Mouse (Mus musculus): ENCODE results near the gene Iqcn. TPM values are rescaled to one million over a fixed set of nuclear protein-coding genes. Genes with fewer than 3 reads are reported as not detected.
A peak's percentile ranks its signal among the peaks of the same experiment; 100 is the strongest.

Gene Iqcn
- polyA plus RNA-seq, 1 experiment from 2014 or later: not detected

- ATAC-seq (ENCODE audit: insufficient read depth, low FRiP score, low TSS enrichment) (no peak), DNase-seq (ENCODE audit: low spot score) (peak; percentile 85)
- Histone ChIP-seq H3K27me3 (ENCODE audit: control insufficient read depth, insufficient read depth, low read length) (no peaks in the 10 kb centered on the region), H3K4me1 (ENCODE audit: control insufficient read depth, insufficient read depth, low read length) (peaks cover 42% of the 10 kb centered on the region), H3K9ac (ENCODE audit: low read length) (peak overlapping the region; percentile 41), H3K9me3 (ENCODE audit: control insufficient read depth, low read length) (no peaks in the 10 kb centered on the region), H3K36me3 (ENCODE audit: control insufficient read depth, insufficient read depth, low read length) (no peaks in the 10 kb centered on the region), H3K4me2 (ENCODE audit: low read depth) (peak overlapping the region; percentile 46), H3K27ac (ENCODE audit: low read depth, low read length) (peak overlapping the region; percentile 73), H3K4me3 (ENCODE audit: low read depth, low read length) (peak overlapping the region; percentile 4; the same call in 1 of the 2 replicates)
- WGBS: 9% methylated on average over 31 of the region's 31 CpGs
Observed at GRCm38 (mm10) chr8:70696019-70696885, 7.0 kb upstream of the Iqcn start.

- H3K4me3 ChIP-seq (ENCODE audit: low read depth, low read length): peak overlapping the region; percentile 4; the same call in 1 of the 2 replicates
- H3K36me3 ChIP-seq (ENCODE audit: control insufficient read depth, insufficient read depth, low read length): no peaks in the 10 kb centered on the region
- H3K4me2 ChIP-seq (ENCODE audit: low read depth): peak overlapping the region; percentile 46
- peak overlapping the region; percentile 73 for H3K27ac ChIP-seq (ENCODE audit: low read depth, low read length)
- H3K4me1 ChIP-seq (ENCODE audit: control insufficient read depth, insufficient read depth, low read length): peaks cover 41% of the 10 kb centered on the region
- ATAC-seq (ENCODE audit: insufficient read depth, low FRiP score, low TSS enrichment) (no peak), DNase-seq (ENCODE audit: low spot score) (no peak)
- whole genome bisulfite sequencing: 49% methylated on average over 4 of the region's 4 CpGs
- peak overlapping the region; percentile 41 for H3K9ac ChIP-seq (ENCODE audit: low read length)
- H3K27me3 ChIP-seq (ENCODE audit: control insufficient read depth, insufficient read depth, low read length): no peaks in the 10 kb centered on the region
- no peaks in the 10 kb centered on the region for H3K9me3 ChIP-seq (ENCODE audit: control insufficient read depth, low read length)
Observed at GRCm38 (mm10) chr8:70696946-70697345, 6.3 kb upstream of the Iqcn start.

- ATAC-seq (ENCODE audit: insufficient read depth, low FRiP score, low TSS enrichment): no peak
Observed at GRCm38 (mm10) chr8:70697366-70698250, 5.6 kb upstream of the Iqcn start.

GRCm38 (mm10) chr8:70698310-70699109, 4.7 kb upstream of the Iqcn start, which contains the start of gene Jund:
Gene Jund (plus strand): TSS chr8:70698949.
- Histone ChIP-seq H3K27me3 (ENCODE audit: control insufficient read depth, insufficient read depth, low read length) (no peaks in the 10 kb centered on the region), H3K36me3 (ENCODE audit: control insufficient read depth, insufficient read depth, low read length) (no peaks in the 10 kb centered on the region), H3K27ac (ENCODE audit: low read depth, low read length) (peak within 1 kb of the TSS; percentile 98), H3K4me3 (ENCODE audit: low read depth, low read length) (peak within 1 kb of the TSS; percentile 83), H3K9ac (ENCODE audit: low read length) (peak within 1 kb of the TSS; percentile 83), H3K4me2 (ENCODE audit: low read depth) (peak within 1 kb of the TSS; percentile 49), H3K4me1 (ENCODE audit: control insufficient read depth, insufficient read depth, low read length) (peaks cover 36% of the 10 kb centered on the region), H3K9me3 (ENCODE audit: control insufficient read depth, low read length) (no peaks in the 10 kb centered on the region)
- WGBS: under 1% methylated on average over 68 of the region's 69 CpGs
- DNase-seq (ENCODE audit: low spot score): peak; percentile 100
- peak; percentile 84 for ATAC-seq (ENCODE audit: insufficient read depth, low FRiP score, low TSS enrichment)

More at GRCm38 (mm10) chr8:70697366-70698250, 5.6 kb upstream of the Iqcn start:
- 77% methylated on average over 12 of the region's 12 CpGs for WGBS
- H3K27ac ChIP-seq (ENCODE audit: low read depth, low read length): peak overlapping the region; percentile 98
- no peaks in the 10 kb centered on the region for H3K36me3 ChIP-seq (ENCODE audit: control insufficient read depth, insufficient read depth, low read length)
- peaks cover 38% of the 10 kb centered on the region for H3K4me1 ChIP-seq (ENCODE audit: control insufficient read depth, insufficient read depth, low read length)
- H3K4me3 ChIP-seq (ENCODE audit: low read depth, low read length): peak overlapping the region; percentile 83
- no peaks in the 10 kb centered on the region for H3K9me3 ChIP-seq (ENCODE audit: control insufficient read depth, low read length)
- H3K27me3 ChIP-seq (ENCODE audit: control insufficient read depth, insufficient read depth, low read length): no peaks in the 10 kb centered on the region
- H3K9ac ChIP-seq (ENCODE audit: low read length): peak overlapping the region; percentile 59
- H3K4me2 ChIP-seq (ENCODE audit: low read depth): peak overlapping the region; percentile 49
- DNase-seq (ENCODE audit: low spot score): no peak

GRCm38 (mm10) chr8:70699116-70699833, 4.0 kb upstream of the Iqcn start:
- Histone ChIP-seq H3K27ac (ENCODE audit: low read depth, low read length) (peak overlapping the region; percentile 98), H3K9ac (ENCODE audit: low read length) (peak overlapping the region; percentile 83), H3K4me3 (ENCODE audit: low read depth, low read length) (peak overlapping the region; percentile 83), H3K36me3 (ENCODE audit: control insufficient read depth, insufficient read depth, low read length) (no peaks in the 10 kb centered on the region), H3K4me2 (ENCODE audit: low read depth) (peak overlapping the region; percentile 49), H3K9me3 (ENCODE audit: control insufficient read depth, low read length) (no peaks in the 10 kb centered on the region), H3K27me3 (ENCODE audit: control insufficient read depth, insufficient read depth, low read length) (no peaks in the 10 kb centered on the region), H3K4me1 (ENCODE audit: control insufficient read depth, insufficient read depth, low read length) (peaks cover 35% of the 10 kb centered on the region)
- WGBS: under 1% methylated on average over 68 of the region's 89 CpGs
- ATAC-seq (ENCODE audit: insufficient read depth, low FRiP score, low TSS enrichment): peak; percentile 16
- DNase-seq (ENCODE audit: low spot score): no peak

DNA sequence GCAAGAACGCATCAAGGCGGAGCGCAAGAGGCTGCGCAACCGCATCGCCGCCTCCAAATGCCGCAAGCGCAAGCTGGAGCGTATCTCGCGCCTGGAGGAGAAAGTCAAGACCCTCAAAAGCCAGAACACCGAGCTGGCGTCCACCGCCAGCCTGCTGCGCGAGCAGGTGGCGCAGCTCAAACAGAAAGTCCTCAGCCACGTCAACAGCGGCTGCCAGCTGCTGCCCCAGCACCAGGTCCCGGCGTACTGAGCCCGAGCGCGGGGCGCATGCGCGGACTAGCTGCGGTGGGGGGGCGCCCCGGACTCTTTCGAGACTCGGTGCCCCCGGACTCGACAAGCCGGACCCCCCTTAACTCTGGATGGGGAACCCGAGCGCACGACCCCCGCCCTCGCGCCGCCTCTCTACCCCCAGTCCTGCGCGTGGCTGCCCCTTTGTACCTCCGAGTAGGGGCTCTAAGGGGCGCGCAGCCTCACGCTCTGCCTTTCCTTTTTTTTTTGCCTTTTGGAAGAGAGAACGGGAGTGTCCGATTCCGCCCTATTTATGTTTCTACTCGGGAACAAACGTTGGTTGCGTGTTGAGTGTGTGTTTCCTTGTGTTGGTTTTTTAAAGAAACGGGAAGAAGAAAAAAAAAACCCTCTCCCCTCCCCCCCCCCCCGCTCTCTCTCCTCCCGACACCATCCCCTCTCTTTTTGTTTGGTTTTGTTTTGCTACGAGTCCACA, 3.3 kb upstream of the Iqcn start:
- under 1% methylated on average over 57 of the region's 59 CpGs for WGBS
- Histone ChIP-seq H3K36me3 (ENCODE audit: control insufficient read depth, insufficient read depth, low read length) (no peaks in the 10 kb centered on the region), H3K4me2 (ENCODE audit: low read depth) (peak overlapping the region; percentile 49), H3K4me3 (ENCODE audit: low read depth, low read length) (peak overlapping the region; percentile 83), H3K9ac (ENCODE audit: low read length) (peak overlapping the region; percentile 83), H3K27me3 (ENCODE audit: control insufficient read depth, insufficient read depth, low read length) (no peaks in the 10 kb centered on the region), H3K9me3 (ENCODE audit: control insufficient read depth, low read length) (no peaks in the 10 kb centered on the region), H3K27ac (ENCODE audit: low read depth, low read length) (peak overlapping the region; percentile 98), H3K4me1 (ENCODE audit: control insufficient read depth, insufficient read depth, low read length) (peaks cover 35% of the 10 kb centered on the region)
- peak; percentile 88 for DNase-seq (ENCODE audit: low spot score)
- no peak for ATAC-seq (ENCODE audit: insufficient read depth, low FRiP score, low TSS enrichment)

DNA sequence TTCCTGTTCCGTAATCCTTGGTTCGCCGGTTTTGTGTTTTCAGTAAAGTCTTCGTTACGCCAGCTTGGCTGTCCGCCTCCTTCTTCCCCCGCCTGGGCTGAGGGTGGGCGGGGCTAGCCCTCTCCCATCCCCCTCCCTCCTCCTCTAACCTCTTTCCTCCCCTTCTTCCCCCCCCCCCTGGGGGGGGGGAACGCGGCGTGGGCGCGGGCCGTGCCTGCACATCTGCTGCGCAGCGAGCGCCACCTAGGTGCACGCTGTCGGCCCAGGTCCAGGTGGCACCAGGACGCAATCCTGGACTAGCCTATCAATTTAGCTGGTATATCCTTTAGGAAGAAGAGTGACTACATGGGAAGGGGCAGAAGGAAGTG, 2.7 kb upstream of the Iqcn start:
- H3K4me2 ChIP-seq (ENCODE audit: low read depth): peak overlapping the region; percentile 49
- peak overlapping the region; percentile 83 for H3K4me3 ChIP-seq (ENCODE audit: low read depth, low read length)
- peak overlapping the region; percentile 98 for H3K27ac ChIP-seq (ENCODE audit: low read depth, low read length)
- ATAC-seq (ENCODE audit: insufficient read depth, low FRiP score, low TSS enrichment) (no peak), DNase-seq (ENCODE audit: low spot score) (peak; percentile 95)
- H3K9ac ChIP-seq (ENCODE audit: low read length): peak overlapping the region; percentile 83
- no peaks in the 10 kb centered on the region for H3K36me3 ChIP-seq (ENCODE audit: control insufficient read depth, insufficient read depth, low read length)
- no peaks in the 10 kb centered on the region for H3K27me3 ChIP-seq (ENCODE audit: control insufficient read depth, insufficient read depth, low read length)
- WGBS: under 1% methylated on average over 20 of the region's 20 CpGs
- H3K9me3 ChIP-seq (ENCODE audit: control insufficient read depth, low read length): no peaks in the 10 kb centered on the region
- H3K4me1 ChIP-seq (ENCODE audit: control insufficient read depth, insufficient read depth, low read length): peaks cover 31% of the 10 kb centered on the region
